Mouse (Mus musculus): Measurements from ENCODE around the gene R3hcc1l.

DNA sequence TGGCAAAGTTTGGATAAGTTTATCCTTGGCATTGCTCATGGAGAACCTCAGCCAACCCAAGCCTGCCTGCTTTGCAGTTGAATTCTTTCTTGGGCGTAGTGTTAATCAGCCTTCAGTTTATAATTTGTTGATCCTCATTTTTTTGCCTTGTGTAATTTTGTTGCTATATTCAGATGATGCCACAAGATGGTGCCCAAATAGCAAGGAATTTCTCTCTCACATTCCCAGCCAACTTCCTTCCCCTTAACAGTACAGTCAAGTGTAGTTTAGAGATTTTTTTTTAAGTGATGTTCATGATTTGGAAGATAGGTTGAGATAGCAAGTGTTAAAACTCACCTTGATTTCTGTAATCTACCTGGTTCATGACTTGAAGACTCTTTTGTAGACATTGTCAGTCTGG is 70.7 kb downstream of the R3hcc1l start:
- TF ChIP-seq CTCF (IDR thresholded peaks at IDR 0.05; ENCODE audit: insufficient read depth, low read length) (no peak), POLR2A (IDR thresholded peaks at IDR 0.05; ENCODE audit: borderline replicate concordance, extremely low read depth, low read depth, low read length) (no peak)
